Mouse (Mus musculus) small intestine, adult 10 weeks (tissue): ENCODE data around the gene Gtpbp8. TPM values are rescaled to one million over a fixed set of nuclear protein-coding genes. Genes with fewer than 3 reads are reported as not detected.

Source experiments
- polyA plus RNA-seq: library from polyadenylated mRNA; stranded (reverse); fragments of 350-450 nt; fragmentation: Illumina TruSeq; extraction: RNeasy Lipid Tissue Mini Kit (QIAGEN cat#74804); gene quantifications from one replicate; pipeline ENCODE4 v1.2.3, GENCODE M21; 2014; ENCODE audit warnings: low replicate concordance

Gene Gtpbp8
- polyA plus RNA-seq, result 60.5 TPM

DNA sequence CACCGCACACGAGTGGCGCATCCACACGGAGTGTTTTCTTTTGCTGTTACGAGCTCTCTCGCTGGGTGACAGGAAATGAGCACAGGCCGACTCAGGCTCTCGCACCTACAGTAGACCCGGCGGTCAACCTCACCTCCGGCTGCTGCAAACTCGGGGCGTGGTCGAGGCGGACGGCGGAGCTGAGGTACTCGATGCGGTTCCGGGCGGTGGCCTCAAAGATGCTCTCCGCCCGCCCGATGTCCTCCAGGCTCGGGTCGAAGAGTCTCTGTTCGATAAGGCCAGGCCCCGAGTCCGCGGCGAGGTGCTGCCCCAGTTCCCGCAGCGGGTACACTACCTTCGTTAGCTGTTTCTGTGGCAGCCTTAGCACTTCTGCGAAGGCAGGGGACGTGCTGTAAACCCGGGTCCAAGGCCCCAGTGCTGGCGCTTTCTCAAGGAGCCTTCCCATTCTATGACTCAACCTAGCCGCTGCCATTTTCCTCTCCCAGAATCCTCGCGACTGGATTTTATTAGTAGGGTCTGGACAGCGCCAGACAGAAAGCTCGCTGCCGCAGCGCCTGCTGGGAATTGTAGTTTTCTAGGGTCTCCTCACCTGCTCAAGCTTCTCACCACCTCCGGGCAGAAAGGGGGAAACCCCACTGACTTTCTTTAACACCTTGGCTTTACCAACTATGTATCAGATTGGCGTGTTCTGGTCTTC is at the start of gene Gtpbp8:
Gtpbp8 (minus strand) TSS at position 498 of the 697 bp plus-strand sequence.

DNA sequence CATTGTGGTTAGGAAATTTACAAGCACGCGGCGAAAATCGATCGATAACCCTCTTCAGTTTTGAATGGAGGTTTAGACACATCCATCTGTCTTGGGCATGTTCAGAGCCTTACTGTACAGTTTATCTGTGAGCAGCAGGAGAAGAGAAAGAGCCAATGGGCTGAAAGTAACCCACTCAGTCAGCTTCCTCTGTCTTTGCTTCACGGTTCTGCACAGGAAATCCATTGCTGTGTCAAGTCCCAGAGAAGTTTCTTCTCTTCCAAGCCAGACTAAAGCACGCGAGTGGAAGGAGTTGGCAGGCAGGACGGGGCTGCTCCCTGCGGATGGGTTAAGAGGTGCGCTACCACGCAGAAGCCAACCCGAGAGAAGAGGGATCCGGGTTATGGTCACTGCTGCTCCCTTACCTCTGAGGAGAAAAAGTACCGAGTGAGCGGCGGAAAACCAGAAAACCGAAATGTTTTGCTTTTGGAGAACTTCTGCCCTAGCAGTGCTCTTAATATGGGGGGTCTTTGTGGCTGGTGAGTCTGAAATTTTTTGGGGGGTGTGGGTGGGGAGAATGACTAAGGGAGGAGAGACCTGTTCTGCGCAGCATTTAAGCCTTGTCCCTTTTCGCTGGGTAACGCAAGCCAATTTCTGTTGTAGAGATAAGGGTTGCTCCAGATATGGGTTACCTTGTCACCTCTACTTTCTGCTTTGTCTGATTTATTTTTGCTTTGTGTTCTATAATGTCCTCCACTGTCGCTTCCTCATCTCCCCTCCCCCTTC is 19.6 kb upstream of the Gtpbp8 start, which contains the start of gene Cd200r1:
Cd200r1 (plus strand) TSS at position 182 of the 765 bp plus-strand sequence.

DNA sequence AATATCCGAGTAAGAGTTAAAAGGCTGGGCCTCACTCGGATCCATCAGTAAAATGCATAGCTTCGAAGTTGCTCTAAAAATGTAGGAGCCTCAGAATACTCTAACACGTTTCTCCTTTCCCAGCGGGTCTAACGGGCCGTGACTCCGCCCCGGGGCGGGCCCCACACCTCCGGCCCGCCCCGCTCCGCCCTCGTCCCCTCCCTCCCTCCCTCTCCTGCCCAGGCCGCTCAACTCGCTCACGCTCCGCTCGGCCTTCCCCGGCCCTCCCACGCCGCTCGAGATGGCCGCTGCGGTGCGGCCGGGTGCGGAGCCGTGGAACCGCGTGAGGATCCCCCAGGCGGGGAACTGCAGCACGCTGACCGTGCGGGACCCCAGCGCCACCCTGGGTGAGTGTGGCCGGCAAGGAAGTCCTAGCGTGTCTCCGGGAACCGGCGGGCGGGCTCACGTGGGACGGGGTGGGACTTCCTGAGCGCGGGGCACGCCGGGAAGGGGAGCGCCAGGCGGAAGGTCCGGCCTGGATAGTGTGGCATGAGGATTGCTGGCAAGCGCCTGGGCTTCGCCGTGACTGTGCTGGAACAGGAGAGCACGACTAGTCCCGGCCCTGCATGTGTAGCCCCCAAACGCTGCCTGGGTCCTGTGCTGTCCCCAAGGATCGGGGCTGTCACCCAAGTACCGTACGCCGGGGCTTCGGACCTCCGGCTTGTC is 21.9 kb downstream of the Gtpbp8 start, which contains the start of gene Nepro:
Nepro (plus strand) TSS at position 219 of the 705 bp plus-strand sequence.

Other genes starting within 250 kb of the Gtpbp8 start
- 0.48 TPM for gene Boc, start 187.5 kb downstream of the Gtpbp8 start, polyA plus RNA-seq
- 8.4 TPM for gene Nepro, start 22.1 kb downstream of the Gtpbp8 start, polyA plus RNA-seq
- gene Cd200r1, start 19.4 kb upstream of the Gtpbp8 start, polyA plus RNA-seq, result 12.4 TPM
- gene Cd200r4, start 65.4 kb upstream of the Gtpbp8 start, polyA plus RNA-seq, result 12.7 TPM
- 5.4 TPM for gene Cd200r2, start 120.7 kb upstream of the Gtpbp8 start, polyA plus RNA-seq
- gene Cd200r3, start 197.3 kb upstream of the Gtpbp8 start, polyA plus RNA-seq, result 0.19 TPM